Mouse (Mus musculus): ENCODE measurements around the gene A530084C06Rik.

DNA sequence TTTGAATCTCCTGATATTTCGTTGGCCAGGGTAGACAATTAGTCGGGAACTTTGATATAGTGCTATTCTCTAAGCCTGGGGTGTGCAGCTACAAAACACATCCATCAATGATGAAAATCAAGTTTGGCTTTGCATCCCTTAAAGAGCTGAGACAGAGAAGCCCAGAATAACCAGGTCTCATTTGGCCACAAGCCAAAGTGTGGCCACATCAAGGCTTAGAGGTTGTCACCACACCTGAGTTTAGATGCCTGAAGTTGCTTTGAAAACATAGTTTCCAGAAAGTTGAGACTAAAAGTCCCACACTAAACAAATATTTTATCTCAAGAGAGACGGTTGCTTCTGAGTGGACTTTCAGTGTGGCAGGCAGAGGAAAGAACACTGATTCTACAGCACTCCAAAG lies 11.9 kb downstream of the A530084C06Rik start:
- no peak for TF ChIP-seq CTCF (IDR thresholded peaks at IDR 0.05; ENCODE audit: low read depth)
- TF ChIP-seq EP300 (IDR thresholded peaks at IDR 0.05; ENCODE audit: low read depth) = no peak
